Mouse (Mus musculus) bone marrow, adult 2 months (tissue): ENCODE results near the gene Tspan10. TPM values are rescaled to one million over a fixed set of nuclear protein-coding genes. Genes with fewer than 3 reads are reported as not detected.

ENCODE experiments used
- H3K27ac ChIP-seq: fragments of 200-500 bp; 2 replicates; pipeline ENCODE4 v1.5.1; 2012; ENCODE audit warnings: low read depth, mild to moderate bottlenecking, control low read depth, inconsistent platforms, low read length; ENCODE audit not compliant: control insufficient read depth, poor library complexity, insufficient read depth
- H3K4me1 ChIP-seq: fragments of 200-500 bp; 2 replicates; pipeline ENCODE4 v1.6.1; 2011; ENCODE audit warnings: low read length; ENCODE audit not compliant: control insufficient read depth, insufficient read depth
- H3K4me3 ChIP-seq: fragments of 200-500 bp; replicated peaks from 2 replicates; pipeline ENCODE3; 2011; ENCODE audit warnings: mild to moderate bottlenecking, low read depth, low read length, control low read depth; ENCODE audit not compliant: control insufficient read depth
- CTCF ChIP-seq: fragments of 200-500 bp; IDR thresholded peaks from 2 replicates; pipeline ENCODE4 v1.5.1; 2011; ENCODE audit warnings: low read length, control low read depth; ENCODE audit not compliant: control insufficient read depth, insufficient read depth
- POLR2A ChIP-seq: fragments of 200-500 bp; IDR thresholded peaks from 2 replicates; pipeline ENCODE4 v1.6.1; 2011; ENCODE audit warnings: low read depth, mild to moderate bottlenecking, control low read depth, low read length, borderline replicate concordance; ENCODE audit not compliant: control insufficient read depth
- WGBS: fragments of 180-500 bp; shearing (Covaris S2); methylation state at CpG from one replicate; pipeline ENCODE4 v1.1.7; 2018; 5-methylcytosine and 5-hydroxymethylcytosine counted together
- polyA plus RNA-seq: library from polyadenylated mRNA; stranded (reverse); fragments of >200 nt; gene quantifications from 2 replicates; pipeline ENCODE4 v1.2.4, GENCODE M21; 2011; ENCODE audit warnings: low replicate concordance; ENCODE audit not compliant: missing spikeins, insufficient read depth, insufficient read length

Gene Tspan10
- polyA plus RNA-seq, 1 experiment, result not detected

DNA sequence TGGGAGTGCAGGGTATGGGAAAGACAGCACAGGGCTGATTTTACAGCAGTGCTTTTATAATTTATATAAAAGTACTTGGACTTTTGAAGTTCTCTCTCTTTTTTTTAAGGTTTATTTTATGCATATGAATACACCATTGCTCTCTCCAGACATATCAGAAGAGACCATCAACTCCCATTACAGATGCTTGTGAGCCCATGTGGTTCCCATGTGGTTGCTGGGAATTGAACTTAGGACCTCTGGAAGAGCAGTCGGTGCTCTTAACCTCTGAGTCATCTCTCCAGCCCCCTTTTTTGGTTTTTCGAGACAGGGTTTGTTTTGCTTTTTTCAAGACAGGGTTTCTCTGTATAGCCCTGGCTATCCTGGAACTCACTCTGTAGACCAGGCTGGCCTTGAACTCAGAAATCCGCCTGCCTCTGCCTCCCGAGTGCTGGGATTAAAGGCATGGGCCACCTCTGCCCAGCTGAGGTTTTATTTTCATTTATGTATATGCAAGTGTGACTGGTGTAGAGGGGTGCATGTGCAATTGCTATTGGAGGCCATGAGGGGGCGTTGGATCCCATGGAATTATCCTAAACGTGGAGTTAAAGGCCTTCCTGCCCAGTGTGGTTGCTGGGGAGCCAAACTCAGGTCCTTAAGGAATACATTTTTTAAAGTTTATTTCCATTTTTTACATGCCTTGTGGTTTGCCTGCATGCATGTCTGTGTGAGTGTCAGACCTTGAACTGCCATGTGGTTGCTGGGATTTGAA is 16.6 kb downstream of the Tspan10 start:
- H3K4me3 ChIP-seq, result peak overlapping the region; percentile 50
- H3K27ac ChIP-seq, result no peak overlapping the region
- whole genome bisulfite sequencing, result 48% methylated on average over 6 of the region's 6 CpGs
- H3K4me1 ChIP-seq, result peaks cover 8% of the 10 kb centered on the region
- peak; percentile 38; the same call in 1 of the 2 replicates for TF ChIP-seq CTCF
- no peak for TF ChIP-seq POLR2A

DNA sequence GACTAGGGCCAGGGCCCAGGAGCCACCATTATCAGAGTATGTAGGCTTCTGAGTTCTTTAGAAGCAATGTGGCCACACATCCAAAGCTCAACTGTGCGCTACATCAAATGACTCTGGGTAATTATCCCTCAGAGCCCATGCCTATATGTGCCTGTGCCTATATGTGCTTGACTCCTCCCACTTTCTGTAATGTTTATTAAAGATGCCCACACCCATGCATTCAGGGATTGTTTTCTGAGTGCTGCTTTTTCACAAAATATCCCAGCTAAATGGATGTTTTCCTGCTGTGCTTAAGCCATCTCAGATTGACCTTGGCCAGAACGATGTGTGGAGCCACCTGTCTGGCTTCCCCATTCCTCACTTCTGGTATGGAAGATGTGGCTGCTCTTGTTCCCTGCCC is 21.1 kb downstream of the Tspan10 start:
- Histone ChIP-seq H3K27ac (no peak overlapping the region), H3K4me1 (peaks cover 3% of the 10 kb centered on the region; the same call in 1 of the 2 replicates), H3K4me3 (no peak overlapping the region)
- 85% methylated on average over 2 of the region's 2 CpGs for WGBS
- no peak for TF ChIP-seq CTCF
- TF ChIP-seq POLR2A, result no peak

DNA sequence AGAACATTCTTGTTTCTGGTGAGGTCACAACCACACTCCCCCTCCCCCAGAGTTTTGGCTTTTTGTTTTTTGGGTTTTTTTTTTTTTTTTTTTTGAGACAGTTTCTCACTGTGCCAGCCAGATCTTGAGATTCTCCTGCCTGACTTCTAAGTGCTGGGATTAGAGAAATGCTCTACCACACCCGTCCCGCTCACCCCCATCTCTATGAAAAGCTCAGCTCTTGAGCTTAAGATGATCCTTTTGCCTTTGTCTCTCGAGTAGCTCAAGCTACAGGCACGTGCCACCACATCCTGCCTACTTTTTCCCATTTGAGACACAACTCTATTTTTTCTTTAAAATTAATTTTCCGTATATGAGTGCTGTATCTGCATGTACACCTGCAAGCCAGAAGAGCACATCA is 21.9 kb downstream of the Tspan10 start:
- Histone ChIP-seq H3K27ac (no peak overlapping the region), H3K4me1 (peaks cover 3% of the 10 kb centered on the region; the same call in 1 of the 2 replicates), H3K4me3 (no peak overlapping the region)
- WGBS, result 80% methylated on average over 5 of the region's 5 CpGs
- no peak for TF ChIP-seq CTCF
- TF ChIP-seq POLR2A, result no peak

DNA sequence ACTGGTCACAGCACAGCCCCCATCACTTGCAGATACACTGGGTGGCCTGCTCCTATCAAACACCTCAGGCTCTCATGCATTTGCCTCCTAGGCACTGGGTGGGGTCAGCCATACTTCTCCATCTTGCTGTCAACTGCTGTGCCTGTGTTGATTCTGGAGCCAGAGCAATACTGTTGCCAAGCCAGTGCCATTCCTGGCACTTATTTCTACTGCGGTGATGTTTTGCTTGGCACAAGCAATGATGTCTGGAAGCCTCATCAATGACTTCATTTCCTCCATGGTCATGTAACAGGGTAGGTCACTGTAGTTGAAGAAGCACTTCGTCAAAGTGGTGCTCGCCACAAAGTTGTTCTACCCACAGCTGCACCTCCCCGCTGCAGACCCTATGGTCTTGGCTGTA is 23.1 kb downstream of the Tspan10 start:
- Histone ChIP-seq H3K4me1 (peaks cover 3% of the 10 kb centered on the region; the same call in 1 of the 2 replicates), H3K27ac (no peak overlapping the region), H3K4me3 (no peak overlapping the region)
- 85% methylated on average over 4 of the region's 4 CpGs for WGBS
- TF ChIP-seq POLR2A, result no peak
- no peak for TF ChIP-seq CTCF

DNA sequence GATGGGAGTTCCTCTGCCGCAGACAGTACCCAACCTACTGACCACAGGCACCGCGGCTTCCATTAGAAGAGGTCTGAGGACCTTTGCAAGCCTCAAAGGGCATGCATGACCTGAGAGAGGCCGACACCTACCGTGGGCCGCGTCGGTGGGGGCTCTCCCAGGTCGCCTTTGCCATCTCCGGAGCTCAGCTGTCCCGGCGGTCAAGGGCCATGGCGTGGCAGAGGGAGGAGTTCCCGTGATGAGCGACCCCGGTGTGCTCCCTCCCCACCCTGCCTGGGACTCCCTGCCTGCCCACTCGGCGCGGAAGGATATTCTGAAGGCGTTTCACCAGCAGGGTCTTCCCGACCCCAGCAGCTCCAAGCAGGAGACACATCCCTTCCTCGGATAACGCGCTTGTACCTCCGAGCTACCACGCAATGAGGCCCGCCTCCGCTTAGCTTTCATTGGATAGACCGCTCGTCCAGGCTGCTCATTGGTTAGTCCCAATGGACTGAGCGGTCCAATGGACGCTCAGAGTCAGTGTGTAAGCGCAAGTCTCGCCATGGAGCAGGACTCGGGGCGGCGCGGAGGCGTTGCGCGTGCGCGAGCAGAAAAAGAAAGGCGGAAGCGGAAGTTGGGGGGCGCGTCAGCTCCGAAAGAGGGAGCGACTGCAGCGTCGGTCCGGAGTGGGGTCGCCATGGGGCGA is 24.7 kb downstream of the Tspan10 start, which contains the start of gene Arl16:
TSS of gene Arl16 (minus strand) at position 557 of the 685 bp plus-strand sequence.
- Histone ChIP-seq H3K4me3 (peak within 1 kb of the TSS; percentile 94), H3K27ac (peak within 1 kb of the TSS; percentile 74), H3K4me1 (peaks cover 3% of the 10 kb centered on the region; the same call in 1 of the 2 replicates)
- TF ChIP-seq CTCF (no peak), POLR2A (peak; percentile 67)
- WGBS, result under 1% methylated on average over 54 of the region's 54 CpGs

DNA sequence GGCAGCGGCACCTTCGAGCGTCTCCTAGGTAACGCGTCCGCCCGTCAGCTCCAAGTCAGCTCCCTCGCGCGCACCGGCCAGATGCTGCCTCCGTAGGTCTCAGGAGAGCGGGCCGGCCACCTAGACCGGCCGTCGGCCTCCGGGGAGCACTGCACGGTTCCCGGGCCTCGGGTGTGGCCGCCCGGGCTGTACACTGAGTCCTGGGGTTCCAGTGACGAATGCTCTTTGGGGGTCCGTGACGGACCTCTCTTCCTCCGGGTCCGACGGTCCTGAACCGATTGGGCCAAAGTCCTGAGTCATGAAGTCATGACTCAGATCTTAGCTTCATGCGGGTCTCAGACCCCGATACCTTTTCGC is 25.3 kb downstream of the Tspan10 start:
- WGBS, result under 1% methylated on average over 33 of the region's 33 CpGs
- Histone ChIP-seq H3K4me1 (peaks cover 3% of the 10 kb centered on the region; the same call in 1 of the 2 replicates), H3K27ac (peak overlapping the region; percentile 74), H3K4me3 (peak overlapping the region; percentile 94)
- TF ChIP-seq POLR2A (no peak), CTCF (no peak)

DNA sequence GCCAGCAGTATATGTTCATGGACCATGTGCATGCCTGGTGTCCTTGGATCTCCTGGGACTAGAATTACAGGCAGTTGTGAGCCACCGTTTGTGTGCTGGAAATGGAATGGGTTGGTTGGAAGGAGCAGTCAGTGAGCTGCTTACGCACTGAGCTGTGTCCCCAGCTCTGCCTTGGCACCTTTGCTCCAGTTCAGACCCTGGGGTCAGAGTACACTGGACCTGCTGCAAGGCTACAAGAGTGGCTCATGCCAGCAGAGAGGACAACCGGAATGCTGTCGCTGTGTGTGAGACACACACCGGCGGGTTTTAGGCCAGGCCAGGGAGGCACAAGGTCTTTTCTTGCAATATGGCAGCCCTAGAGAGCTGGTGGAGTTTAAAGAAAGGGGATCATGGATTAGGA is 29.6 kb downstream of the Tspan10 start:
- Histone ChIP-seq H3K27ac (no peak overlapping the region), H3K4me3 (no peak overlapping the region), H3K4me1 (peaks cover 1% of the 10 kb centered on the region; the same call in 1 of the 2 replicates)
- no peak for TF ChIP-seq POLR2A
- no peak for TF ChIP-seq CTCF
- WGBS, result 96% methylated on average over 6 of the region's 6 CpGs

DNA sequence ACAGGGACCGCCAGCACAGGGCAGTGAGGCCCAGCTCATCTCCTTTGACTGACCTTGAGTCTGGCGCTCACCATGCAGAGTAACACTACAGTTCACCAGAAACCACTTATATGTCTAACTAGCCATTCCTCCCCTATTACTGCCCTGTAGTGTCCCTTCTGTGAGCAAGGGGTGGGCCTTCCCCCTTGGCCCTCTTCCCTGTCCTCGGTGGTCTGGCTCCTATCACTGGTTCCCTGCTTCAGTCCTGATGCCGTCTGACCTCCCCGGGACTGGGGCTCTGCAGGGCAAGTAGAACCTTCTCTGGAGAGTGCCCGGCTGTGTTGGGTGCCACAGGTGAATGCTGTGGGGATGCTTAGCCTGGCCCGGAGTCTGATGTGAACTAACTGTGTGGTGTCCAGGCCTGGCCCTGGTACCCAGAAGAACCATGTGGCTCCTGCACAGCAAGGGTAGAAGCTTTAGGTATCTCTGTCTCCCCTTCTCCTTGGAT is 41.0 kb downstream of the Tspan10 start:
- no peak overlapping the region for H3K4me3 ChIP-seq
- H3K27ac ChIP-seq, result no peak overlapping the region
- TF ChIP-seq CTCF, result no peak
- TF ChIP-seq POLR2A, result no peak
- 85% methylated on average over 7 of the region's 7 CpGs for WGBS
- H3K4me1 ChIP-seq, result no peaks in the 10 kb centered on the region
